Mouse (Mus musculus): ENCODE measurements at regions not wholly inside any gene's neighbourhood (a gene's known extent, or its start where the extent isn't known, plus 50 kb on each side); places are given as distances from the start of the nearest gene placed in this dataset.

GRCm38 (mm10) chr12:15720171-15720570 is 96.6 kb downstream of the Trib2 start:
- Histone ChIP-seq H3K4me3 (ENCODE audit: insufficient read depth, low read depth, low read length) (no peak overlapping the region), H3K9ac (ENCODE audit: low read depth, low read length) (no peak overlapping the region), H3K36me3 (ENCODE audit: control insufficient read depth, insufficient read depth, low read length) (no peaks in the 10 kb centered on the region), H3K4me1 (ENCODE audit: control insufficient read depth, insufficient read depth, low read length) (no peaks in the 10 kb centered on the region; the same call in 1 of the 2 replicates), H3K27ac (replicated peaks; ENCODE audit: insufficient read depth, low read depth, low read length) (no peak overlapping the region), H3K79me2 (ENCODE audit: control insufficient read depth, insufficient read depth, low read length) (no peaks in the 10 kb centered on the region), H3K27me3 (ENCODE audit: control insufficient read depth, insufficient read depth, low read length) (no peaks in the 10 kb centered on the region)
- no peak for DNase-seq (ENCODE audit: extremely low read depth, low read depth, low spot score)
- no peak for TF ChIP-seq CTCF (IDR thresholded peaks at IDR 0.05; ENCODE audit: low read depth, low read length)
- no peak for TF ChIP-seq POLR2A (IDR thresholded peaks at IDR 0.05; ENCODE audit: extremely low read depth, insufficient read depth, low read length)
- 88% methylated on average over 6 of the region's 6 CpGs for WGBS

GRCm38 (mm10) chr12:15718827-15719226 is 97.9 kb downstream of the Trib2 start:
- no peak overlapping the region for H3K4me3 ChIP-seq (ENCODE audit: insufficient read depth, low read depth, low read length)
- no peaks in the 10 kb centered on the region for H3K27me3 ChIP-seq (ENCODE audit: control insufficient read depth, insufficient read depth, low read length)
- no peak overlapping the region for H3K27ac ChIP-seq (replicated peaks; ENCODE audit: insufficient read depth, low read depth, low read length)
- no peaks in the 10 kb centered on the region for H3K36me3 ChIP-seq (ENCODE audit: control insufficient read depth, insufficient read depth, low read length)
- no peaks in the 10 kb centered on the region for H3K79me2 ChIP-seq (ENCODE audit: control insufficient read depth, insufficient read depth, low read length)
- DNase-seq (ENCODE audit: extremely low read depth, low read depth, low spot score), result no peak
- H3K9ac ChIP-seq (ENCODE audit: low read depth, low read length), result no peak overlapping the region
- H3K4me1 ChIP-seq (ENCODE audit: control insufficient read depth, insufficient read depth, low read length), result no peaks in the 10 kb centered on the region; the same call in 1 of the 2 replicates
- WGBS, result 54% methylated on average over 1 of the region's 1 CpGs
- TF ChIP-seq CTCF (IDR thresholded peaks at IDR 0.05; ENCODE audit: low read depth, low read length) (no peak), POLR2A (IDR thresholded peaks at IDR 0.05; ENCODE audit: extremely low read depth, insufficient read depth, low read length) (no peak)

- peak; percentile 10 for DNase-seq (ENCODE audit: extremely low read depth, low read depth, low spot score)
- Histone ChIP-seq H3K36me3 (ENCODE audit: control insufficient read depth, insufficient read depth, low read length) (no peaks in the 10 kb centered on the region), H3K4me3 (ENCODE audit: insufficient read depth, low read depth, low read length) (no peak overlapping the region), H3K4me1 (ENCODE audit: control insufficient read depth, insufficient read depth, low read length) (no peaks in the 10 kb centered on the region; the same call in 1 of the 2 replicates), H3K27ac (replicated peaks; ENCODE audit: insufficient read depth, low read depth, low read length) (0 out of 2 replicates have a peak overlapping the region, but pooled peaks have one; percentile 8), H3K79me2 (ENCODE audit: control insufficient read depth, insufficient read depth, low read length) (no peaks in the 10 kb centered on the region), H3K27me3 (ENCODE audit: control insufficient read depth, insufficient read depth, low read length) (no peaks in the 10 kb centered on the region), H3K9ac (ENCODE audit: low read depth, low read length) (no peak overlapping the region)
- WGBS, result 79% methylated on average over 6 of the region's 6 CpGs
- no peak for TF ChIP-seq CTCF (IDR thresholded peaks at IDR 0.05; ENCODE audit: low read depth, low read length)
- TF ChIP-seq POLR2A (IDR thresholded peaks at IDR 0.05; ENCODE audit: extremely low read depth, insufficient read depth, low read length), result no peak
These were observed 98.7 kb downstream of the Trib2 start for GRCm38 (mm10) chr12:15717989-15718388.

- no peak for DNase-seq (ENCODE audit: extremely low read depth, low read depth, low spot score)
- H3K27me3 ChIP-seq (ENCODE audit: control insufficient read depth, insufficient read depth, low read length), result no peaks in the 10 kb centered on the region
- H3K79me2 ChIP-seq (ENCODE audit: control insufficient read depth, insufficient read depth, low read length), result no peaks in the 10 kb centered on the region
- H3K4me3 ChIP-seq (ENCODE audit: insufficient read depth, low read depth, low read length), result no peak overlapping the region
- WGBS, result 84% methylated on average over 3 of the region's 3 CpGs
- H3K36me3 ChIP-seq (ENCODE audit: control insufficient read depth, insufficient read depth, low read length), result no peaks in the 10 kb centered on the region
- H3K27ac ChIP-seq (replicated peaks; ENCODE audit: insufficient read depth, low read depth, low read length), result no peak overlapping the region
- H3K9ac ChIP-seq (ENCODE audit: low read depth, low read length), result no peak overlapping the region
- TF ChIP-seq POLR2A (IDR thresholded peaks at IDR 0.05; ENCODE audit: extremely low read depth, insufficient read depth, low read length), result no peak
- TF ChIP-seq CTCF (IDR thresholded peaks at IDR 0.05; ENCODE audit: low read depth, low read length), result no peak
- H3K4me1 ChIP-seq (ENCODE audit: control insufficient read depth, insufficient read depth, low read length), result no peaks in the 10 kb centered on the region; the same call in 1 of the 2 replicates
These were observed 99.4 kb downstream of the Trib2 start for GRCm38 (mm10) chr12:15717342-15717741.

GRCm38 (mm10) chr12:15713623-15714022 is 103.1 kb downstream of the Trib2 start:
- Histone ChIP-seq H3K27ac (replicated peaks; ENCODE audit: insufficient read depth, low read depth, low read length) (no peak overlapping the region), H3K4me3 (ENCODE audit: insufficient read depth, low read depth, low read length) (no peak overlapping the region), H3K4me1 (ENCODE audit: control insufficient read depth, insufficient read depth, low read length) (no peaks in the 10 kb centered on the region; the same call in 1 of the 2 replicates), H3K36me3 (ENCODE audit: control insufficient read depth, insufficient read depth, low read length) (no peaks in the 10 kb centered on the region), H3K79me2 (ENCODE audit: control insufficient read depth, insufficient read depth, low read length) (no peaks in the 10 kb centered on the region), H3K9ac (ENCODE audit: low read depth, low read length) (no peak overlapping the region), H3K27me3 (ENCODE audit: control insufficient read depth, insufficient read depth, low read length) (no peaks in the 10 kb centered on the region)
- no peak for DNase-seq (ENCODE audit: extremely low read depth, low read depth, low spot score)
- WGBS, result 97% methylated on average over 2 of the region's 2 CpGs
- TF ChIP-seq CTCF (IDR thresholded peaks at IDR 0.05; ENCODE audit: low read depth, low read length) (no peak), POLR2A (IDR thresholded peaks at IDR 0.05; ENCODE audit: extremely low read depth, insufficient read depth, low read length) (no peak)

- no peaks in the 10 kb centered on the region for H3K79me2 ChIP-seq (ENCODE audit: control insufficient read depth, insufficient read depth, low read length)
- no peak overlapping the region for H3K27ac ChIP-seq (replicated peaks; ENCODE audit: insufficient read depth, low read depth, low read length)
- no peak overlapping the region for H3K9ac ChIP-seq (ENCODE audit: low read depth, low read length)
- 89% methylated on average over 6 of the region's 6 CpGs for WGBS
- no peaks in the 10 kb centered on the region for H3K4me1 ChIP-seq (ENCODE audit: control insufficient read depth, insufficient read depth, low read length)
- H3K36me3 ChIP-seq (ENCODE audit: control insufficient read depth, insufficient read depth, low read length), result no peaks in the 10 kb centered on the region
- H3K4me3 ChIP-seq (ENCODE audit: insufficient read depth, low read depth, low read length), result no peak overlapping the region
- no peak for DNase-seq (ENCODE audit: extremely low read depth, low read depth, low spot score)
- H3K27me3 ChIP-seq (ENCODE audit: control insufficient read depth, insufficient read depth, low read length), result no peaks in the 10 kb centered on the region
- TF ChIP-seq POLR2A (IDR thresholded peaks at IDR 0.05; ENCODE audit: extremely low read depth, insufficient read depth, low read length), result no peak
- TF ChIP-seq CTCF (IDR thresholded peaks at IDR 0.05; ENCODE audit: low read depth, low read length), result no peak
These were observed 109.1 kb downstream of the Trib2 start for GRCm38 (mm10) chr12:15707570-15708095.

Data from liver, adult 2 months (tissue).